Mouse (Mus musculus): ENCODE measurements at regions not wholly inside any gene's neighbourhood (a gene's known extent, or its start where the extent isn't known, plus 50 kb on each side); places are given as distances from the start of the nearest gene placed in this dataset.

DNA sequence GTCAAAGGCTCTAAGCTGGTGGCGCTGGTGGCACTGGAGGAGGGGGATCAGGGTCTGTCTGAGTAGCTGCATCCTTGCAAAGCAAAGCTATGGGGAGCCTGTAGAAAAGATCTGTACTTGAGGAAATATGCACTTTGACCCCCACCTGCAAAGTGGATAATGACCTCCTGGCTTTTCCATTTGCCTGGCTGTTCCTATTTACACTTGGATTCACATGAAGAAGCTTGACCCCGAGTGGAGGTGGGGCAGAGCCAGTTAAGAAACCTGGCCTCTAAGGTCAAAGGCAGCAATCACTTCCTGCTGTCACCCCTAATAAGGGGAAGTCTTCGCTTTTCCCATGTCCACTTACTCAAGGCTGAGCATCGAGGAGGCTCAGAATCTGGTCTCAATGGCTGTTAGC, 145.7 kb upstream of the Fam19a5 start:
- 56% methylated on average over 4 of the region's 4 CpGs for WGBS (ENCODE audit: insufficient replicate concordance)
- H3K9me3 ChIP-seq (replicated peaks), result peaks cover 16% of the 10 kb centered on the region
- no peak overlapping the region for H3K4me2 ChIP-seq
- no peak overlapping the region for H3K9ac ChIP-seq
- H3K27me3 ChIP-seq (replicated peaks), result no peaks in the 10 kb centered on the region
- H3K4me3 ChIP-seq, result no peak overlapping the region
- no peaks in the 10 kb centered on the region for H3K36me3 ChIP-seq
- no peak for ATAC-seq
- H3K4me1 ChIP-seq, result no peaks in the 10 kb centered on the region
- no peak overlapping the region for H3K27ac ChIP-seq

DNA sequence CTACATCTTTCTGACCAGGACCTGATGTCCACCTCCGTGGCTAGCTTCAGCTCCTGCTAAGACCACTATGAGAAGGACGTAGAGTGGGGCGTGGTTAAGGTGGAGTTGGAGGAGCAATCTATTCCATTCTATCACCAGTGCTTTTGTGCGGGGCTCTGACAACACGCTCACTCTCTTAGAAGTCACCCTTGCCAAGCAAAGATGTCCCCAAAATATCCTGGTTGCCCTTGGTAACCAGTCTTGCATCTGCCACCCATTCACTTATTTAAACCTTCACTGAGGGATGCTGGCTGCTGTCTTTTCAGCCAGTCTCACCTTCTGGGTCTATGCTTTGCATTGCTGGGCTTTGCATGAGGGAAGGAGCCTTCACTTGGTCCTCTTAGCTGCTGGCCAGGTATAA, 138.4 kb upstream of the Fam19a5 start:
- H3K4me1 ChIP-seq, result no peaks in the 10 kb centered on the region
- no peak overlapping the region for H3K9ac ChIP-seq
- WGBS (ENCODE audit: insufficient replicate concordance), result 65% methylated on average over 5 of the region's 5 CpGs
- no peak for ATAC-seq
- no peaks in the 10 kb centered on the region for H3K36me3 ChIP-seq
- H3K4me3 ChIP-seq, result no peak overlapping the region
- H3K4me2 ChIP-seq, result no peak overlapping the region
- no peak overlapping the region for H3K27ac ChIP-seq
- H3K9me3 ChIP-seq (replicated peaks), result peaks cover 15% of the 10 kb centered on the region; the same call in 1 of the 2 replicates
- H3K27me3 ChIP-seq (replicated peaks), result no peaks in the 10 kb centered on the region

DNA sequence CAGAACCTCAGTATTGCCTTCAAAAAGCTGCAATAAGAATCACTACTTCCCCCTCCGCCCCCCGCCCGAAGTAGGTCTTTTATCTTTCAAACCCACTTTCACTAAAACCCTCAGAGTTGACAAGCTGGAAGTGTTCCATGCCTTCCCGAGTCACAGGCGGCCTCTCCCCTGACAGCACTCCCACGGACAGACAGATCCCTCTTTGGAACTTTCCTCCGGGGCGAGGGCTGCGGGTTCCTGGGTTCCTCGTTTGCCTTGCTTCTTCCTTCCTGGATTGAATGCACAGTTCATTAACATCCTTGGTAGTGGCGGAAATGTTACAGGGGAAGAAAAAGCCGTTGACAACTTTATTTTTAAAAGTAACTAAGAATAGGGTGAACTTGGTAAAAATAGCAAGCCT, 132.1 kb upstream of the Fam19a5 start:
- Histone ChIP-seq H3K27me3 (replicated peaks) (no peaks in the 10 kb centered on the region), H3K9ac (no peak overlapping the region), H3K27ac (no peak overlapping the region), H3K4me3 (no peak overlapping the region), H3K9me3 (replicated peaks) (0 out of 2 replicates have a peak, but pooled peaks cover 6% of the 10 kb centered on the region), H3K4me1 (no peaks in the 10 kb centered on the region), H3K36me3 (no peaks in the 10 kb centered on the region), H3K4me2 (no peak overlapping the region)
- no peak for ATAC-seq
- 54% methylated on average over 12 of the region's 12 CpGs for WGBS (ENCODE audit: insufficient replicate concordance)

DNA sequence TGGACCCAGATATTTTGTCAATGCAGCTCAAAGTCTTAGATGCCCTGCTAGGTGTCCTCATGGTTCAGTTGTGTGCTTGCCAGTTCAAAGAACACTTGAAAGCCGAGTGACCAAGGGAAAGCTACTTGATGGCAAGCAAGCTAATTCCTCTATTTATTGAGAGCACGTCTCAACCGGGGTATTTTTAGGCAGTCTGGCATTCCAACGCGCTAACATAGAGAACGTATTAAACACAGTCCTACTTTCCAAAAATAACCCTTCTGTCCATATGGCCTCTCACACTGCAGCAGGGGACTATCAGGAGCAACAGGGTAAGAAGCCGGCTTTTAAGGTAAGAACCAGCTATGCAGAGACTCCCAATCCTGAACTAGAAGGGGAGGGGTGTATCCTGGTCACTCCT, 128.1 kb upstream of the Fam19a5 start:
- no peaks in the 10 kb centered on the region for H3K27me3 ChIP-seq (replicated peaks)
- no peak overlapping the region for H3K4me3 ChIP-seq
- no peaks in the 10 kb centered on the region for H3K36me3 ChIP-seq
- no peak overlapping the region for H3K27ac ChIP-seq
- 74% methylated on average over 7 of the region's 7 CpGs for WGBS (ENCODE audit: insufficient replicate concordance)
- H3K9ac ChIP-seq, result no peak overlapping the region
- ATAC-seq, result no peak
- 0 out of 2 replicates have a peak, but pooled peaks cover 7% of the 10 kb centered on the region for H3K9me3 ChIP-seq (replicated peaks)
- H3K4me1 ChIP-seq, result no peaks in the 10 kb centered on the region
- H3K4me2 ChIP-seq, result no peak overlapping the region

DNA sequence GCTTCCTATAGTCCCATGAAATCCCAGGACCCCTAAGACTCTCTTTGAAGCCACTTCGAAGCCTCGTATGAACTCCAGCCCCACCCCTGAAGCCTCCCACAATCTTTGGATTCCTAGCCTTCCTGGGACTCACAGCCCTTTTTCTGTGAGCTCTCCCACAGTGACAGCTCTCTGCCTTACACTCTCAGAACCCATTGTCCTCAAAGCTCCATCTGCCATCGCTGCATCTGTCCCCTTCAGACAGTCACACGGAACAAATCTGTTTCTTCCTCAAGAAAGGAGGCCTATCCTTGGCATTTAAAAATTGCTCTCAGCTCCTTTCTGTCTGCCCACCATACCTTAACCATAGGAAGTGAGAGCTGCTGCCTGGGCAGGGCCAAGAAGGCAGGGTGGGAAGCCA, 122.4 kb upstream of the Fam19a5 start:
- no peak overlapping the region for H3K4me2 ChIP-seq
- no peaks in the 10 kb centered on the region for H3K36me3 ChIP-seq
- H3K27me3 ChIP-seq (replicated peaks), result no peaks in the 10 kb centered on the region
- no peaks in the 10 kb centered on the region for H3K4me1 ChIP-seq
- WGBS (ENCODE audit: insufficient replicate concordance), result 72% methylated on average over 4 of the region's 4 CpGs
- peaks cover 19% of the 10 kb centered on the region; the same call in 1 of the 2 replicates for H3K9me3 ChIP-seq (replicated peaks)
- H3K27ac ChIP-seq, result no peak overlapping the region
- H3K9ac ChIP-seq, result no peak overlapping the region
- no peak overlapping the region for H3K4me3 ChIP-seq
- no peak for ATAC-seq

DNA sequence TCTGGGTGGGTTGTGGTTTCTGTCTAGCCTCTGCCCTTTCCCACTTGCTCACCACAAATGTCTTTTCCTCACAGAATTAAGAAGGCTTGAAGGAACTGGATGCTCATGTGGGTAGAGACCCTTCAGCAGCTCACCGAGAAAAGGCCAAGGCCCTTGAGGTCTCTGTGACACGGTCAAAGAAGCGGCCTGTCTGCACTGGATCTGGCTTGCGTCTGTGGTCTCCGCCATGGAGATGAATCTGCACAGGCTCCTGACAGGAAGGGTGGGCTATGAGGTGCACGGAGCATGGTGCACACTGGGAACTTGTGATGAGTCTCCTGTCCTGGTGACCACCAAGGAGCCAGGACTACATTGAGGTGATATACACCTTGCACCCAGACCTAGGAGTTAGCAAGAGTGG, 110.8 kb upstream of the Fam19a5 start:
- Histone ChIP-seq H3K4me3 (no peak overlapping the region), H3K27me3 (replicated peaks) (no peaks in the 10 kb centered on the region), H3K27ac (no peak overlapping the region), H3K4me2 (no peak overlapping the region), H3K9me3 (replicated peaks) (0 out of 2 replicates have a peak, but pooled peaks cover 5% of the 10 kb centered on the region), H3K4me1 (no peaks in the 10 kb centered on the region), H3K9ac (no peak overlapping the region), H3K36me3 (no peaks in the 10 kb centered on the region)
- ATAC-seq, result no peak
- 80% methylated on average over 6 of the region's 6 CpGs for WGBS (ENCODE audit: insufficient replicate concordance)

DNA sequence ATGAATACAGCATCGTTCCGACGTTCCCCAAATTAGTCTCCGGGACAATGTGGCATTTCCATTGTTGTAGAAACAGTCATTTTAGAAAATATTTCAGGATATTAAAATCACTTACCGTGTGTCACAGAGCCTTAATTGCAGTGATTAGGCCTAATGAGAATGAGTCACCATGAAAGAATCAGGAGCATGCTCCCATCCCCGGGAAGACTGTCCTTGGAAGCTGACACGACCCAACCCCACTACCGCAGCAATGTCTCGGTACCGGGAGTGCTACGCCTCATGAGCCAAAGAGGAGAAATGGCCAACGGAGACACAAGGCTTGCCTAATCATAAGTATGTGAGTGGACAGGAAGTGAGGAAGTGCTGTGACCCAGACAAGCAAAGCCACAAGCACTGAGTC, 110.2 kb upstream of the Fam19a5 start:
- WGBS (ENCODE audit: insufficient replicate concordance), result 81% methylated on average over 12 of the region's 12 CpGs
- Histone ChIP-seq H3K9ac (no peak overlapping the region), H3K27ac (no peak overlapping the region), H3K4me2 (no peak overlapping the region), H3K9me3 (replicated peaks) (0 out of 2 replicates have a peak, but pooled peaks cover 5% of the 10 kb centered on the region), H3K4me1 (no peaks in the 10 kb centered on the region), H3K4me3 (no peak overlapping the region), H3K27me3 (replicated peaks) (no peaks in the 10 kb centered on the region), H3K36me3 (no peaks in the 10 kb centered on the region)
- no peak for ATAC-seq

DNA sequence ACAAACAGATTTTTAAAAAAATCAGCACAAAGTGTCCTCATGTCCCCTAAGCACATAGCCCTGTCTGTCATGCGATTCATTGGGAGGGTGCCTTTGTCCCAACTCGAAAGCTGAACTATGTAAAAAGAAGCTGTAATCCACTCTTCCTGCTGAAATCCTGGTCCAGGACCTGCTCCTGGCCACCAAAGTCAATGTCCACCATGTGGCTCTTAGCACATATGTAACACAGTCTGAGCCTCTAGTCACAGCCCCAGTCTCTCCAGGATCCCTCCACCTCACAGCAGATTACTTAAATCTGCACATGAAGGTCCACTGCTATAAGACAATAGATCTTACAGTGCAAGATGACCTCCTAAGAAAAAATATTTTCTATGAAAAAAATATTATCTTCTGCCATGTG, 108.5 kb upstream of the Fam19a5 start:
- H3K9me3 ChIP-seq (replicated peaks), result 0 out of 2 replicates have a peak, but pooled peaks cover 6% of the 10 kb centered on the region
- H3K27ac ChIP-seq, result no peak overlapping the region
- WGBS (ENCODE audit: insufficient replicate concordance), result 71% methylated on average over 2 of the region's 2 CpGs
- no peaks in the 10 kb centered on the region for H3K4me1 ChIP-seq
- ATAC-seq, result no peak
- H3K4me2 ChIP-seq, result no peak overlapping the region
- H3K36me3 ChIP-seq, result no peaks in the 10 kb centered on the region
- no peak overlapping the region for H3K9ac ChIP-seq
- no peak overlapping the region for H3K4me3 ChIP-seq
- H3K27me3 ChIP-seq (replicated peaks), result no peaks in the 10 kb centered on the region

DNA sequence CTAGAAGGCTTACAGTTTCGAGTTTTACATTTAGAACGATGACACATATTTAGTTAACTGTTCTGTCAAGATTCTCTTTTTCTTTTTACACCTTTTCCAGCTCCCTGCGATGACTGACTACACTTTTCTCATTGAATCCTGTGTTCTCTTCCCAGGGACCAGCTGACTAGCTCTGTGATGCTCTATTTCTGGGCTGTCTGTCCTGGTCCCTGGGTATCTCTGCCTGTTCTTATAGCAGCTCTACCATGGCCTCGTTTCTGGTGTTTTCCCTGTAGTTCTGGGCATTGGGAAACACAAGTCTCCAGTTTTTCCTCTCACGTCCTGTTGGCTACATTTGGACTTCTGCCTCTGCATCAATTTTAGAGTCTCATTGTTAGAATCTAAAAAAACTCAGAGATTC, 106.5 kb upstream of the Fam19a5 start:
- H3K4me2 ChIP-seq, result no peak overlapping the region
- WGBS (ENCODE audit: insufficient replicate concordance), result 55% methylated on average over 5 of the region's 5 CpGs
- ATAC-seq, result no peak
- peaks cover 12% of the 10 kb centered on the region; the same call in 1 of the 2 replicates for H3K9me3 ChIP-seq (replicated peaks)
- no peak overlapping the region for H3K4me3 ChIP-seq
- no peak overlapping the region for H3K27ac ChIP-seq
- no peaks in the 10 kb centered on the region for H3K4me1 ChIP-seq
- H3K27me3 ChIP-seq (replicated peaks), result no peaks in the 10 kb centered on the region
- H3K36me3 ChIP-seq, result no peaks in the 10 kb centered on the region
- H3K9ac ChIP-seq, result no peak overlapping the region

DNA sequence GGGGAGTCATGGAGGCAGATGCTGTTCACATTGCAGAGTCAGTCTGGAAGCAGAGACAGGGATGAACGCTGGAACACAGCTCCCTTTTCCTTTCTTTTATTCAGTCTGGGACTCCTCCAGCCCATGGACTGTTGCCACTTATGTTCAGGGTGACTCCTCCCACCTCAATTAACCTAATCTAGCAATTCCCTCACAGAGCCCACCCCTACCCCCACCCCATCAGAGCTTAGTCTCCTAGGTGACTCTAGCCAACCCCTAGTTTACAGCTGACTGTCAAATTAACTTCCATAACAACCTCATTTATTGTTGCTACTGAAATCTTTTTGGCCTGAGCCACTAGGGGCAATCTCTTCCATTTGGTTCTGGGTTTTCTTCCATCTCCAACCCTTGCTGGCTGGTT, 85.2 kb upstream of the Fam19a5 start:
- no peak overlapping the region for H3K9ac ChIP-seq
- ATAC-seq, result no peak
- no peak overlapping the region for H3K27ac ChIP-seq
- H3K9me3 ChIP-seq (replicated peaks), result no peaks in the 10 kb centered on the region
- no peaks in the 10 kb centered on the region for H3K36me3 ChIP-seq
- 44% methylated on average over 1 of the region's 1 CpGs for WGBS (ENCODE audit: insufficient replicate concordance)
- H3K27me3 ChIP-seq (replicated peaks), result no peaks in the 10 kb centered on the region
- no peaks in the 10 kb centered on the region for H3K4me1 ChIP-seq
- no peak overlapping the region for H3K4me3 ChIP-seq
- no peak overlapping the region for H3K4me2 ChIP-seq

DNA sequence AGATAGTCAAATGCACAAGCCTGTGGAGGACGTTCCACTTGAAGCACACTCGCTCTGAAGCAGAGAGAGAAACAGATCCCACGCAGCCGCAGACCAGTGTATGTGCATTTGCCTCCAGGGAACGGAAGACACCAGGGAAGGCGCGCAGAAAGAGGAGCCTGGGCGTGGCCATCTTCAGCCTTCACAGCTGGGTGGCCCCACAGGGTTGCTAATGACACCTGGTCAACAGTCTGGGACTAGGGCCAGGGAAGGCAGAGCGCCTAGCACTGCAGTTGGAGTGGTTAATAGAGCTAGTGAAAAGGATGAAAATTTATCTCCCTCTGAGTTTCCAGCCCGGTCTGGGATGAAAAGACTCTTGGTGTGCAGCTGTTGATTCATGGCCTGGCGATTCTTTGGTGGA, 67.9 kb upstream of the Fam19a5 start:
- no peak overlapping the region for H3K4me3 ChIP-seq
- H3K9ac ChIP-seq, result no peak overlapping the region
- no peak for ATAC-seq
- H3K27me3 ChIP-seq (replicated peaks), result no peaks in the 10 kb centered on the region
- H3K4me1 ChIP-seq, result no peaks in the 10 kb centered on the region
- H3K9me3 ChIP-seq (replicated peaks), result no peaks in the 10 kb centered on the region
- no peaks in the 10 kb centered on the region for H3K36me3 ChIP-seq
- H3K4me2 ChIP-seq, result no peak overlapping the region
- no peak overlapping the region for H3K27ac ChIP-seq
- 40% methylated on average over 11 of the region's 11 CpGs for WGBS (ENCODE audit: insufficient replicate concordance)

DNA sequence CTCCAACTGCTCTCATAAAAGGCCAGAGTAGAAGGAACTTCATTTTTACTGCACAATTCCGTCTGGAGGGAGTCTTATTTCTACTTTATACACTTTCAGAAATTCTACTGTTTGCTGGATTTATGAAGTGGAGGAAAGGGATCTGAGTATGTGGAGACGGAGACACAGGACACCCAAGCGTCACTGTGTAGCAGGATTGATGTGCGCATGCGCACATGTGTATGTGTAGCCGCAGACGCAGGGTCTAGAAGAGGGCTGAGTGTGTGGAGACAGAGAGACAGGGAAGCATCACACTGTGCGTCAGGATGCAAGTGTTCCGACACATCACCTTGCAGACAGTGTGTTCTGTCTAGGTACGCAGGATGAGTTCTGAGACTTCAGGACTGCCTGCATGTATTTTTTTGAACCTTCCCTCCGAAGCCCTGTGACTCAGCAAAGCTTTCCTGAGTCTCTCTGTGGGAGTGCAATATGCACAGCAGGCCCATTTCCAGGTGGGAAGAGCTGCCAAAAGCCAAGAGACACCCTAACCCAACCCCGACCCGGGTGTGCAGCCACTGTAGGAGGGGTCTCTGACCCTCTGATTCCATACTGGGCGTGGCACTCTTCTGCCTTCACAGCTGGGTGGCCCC, 67.1 kb upstream of the Fam19a5 start:
- WGBS (ENCODE audit: insufficient replicate concordance), result 67% methylated on average over 14 of the region's 14 CpGs
- no peak for ATAC-seq
- H3K27ac ChIP-seq, result no peak overlapping the region
- H3K4me1 ChIP-seq, result no peaks in the 10 kb centered on the region
- no peak overlapping the region for H3K4me2 ChIP-seq
- H3K4me3 ChIP-seq, result no peak overlapping the region
- no peaks in the 10 kb centered on the region for H3K27me3 ChIP-seq (replicated peaks)
- no peaks in the 10 kb centered on the region for H3K9me3 ChIP-seq (replicated peaks)
- H3K9ac ChIP-seq, result no peak overlapping the region
- H3K36me3 ChIP-seq, result no peaks in the 10 kb centered on the region

DNA sequence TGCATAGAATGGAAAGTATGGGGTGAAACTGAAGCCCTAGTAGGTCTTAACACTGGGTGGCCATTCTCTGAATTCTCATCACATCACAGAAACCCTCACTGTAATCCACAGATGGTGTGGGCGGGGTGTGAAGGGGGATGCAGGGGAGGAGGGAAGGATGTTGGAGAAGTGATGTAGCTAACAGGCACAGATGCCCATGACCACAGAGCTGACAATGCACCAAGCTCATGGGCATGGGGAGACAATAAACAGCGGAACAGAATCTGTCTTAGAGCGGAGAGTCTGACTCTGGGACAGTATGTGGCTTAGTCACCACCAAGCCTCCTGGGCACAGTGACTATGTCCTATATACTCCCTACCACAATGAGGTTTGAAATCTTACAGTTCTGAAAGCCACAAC, 63.3 kb upstream of the Fam19a5 start:
- no peak for ATAC-seq
- no peaks in the 10 kb centered on the region for H3K27me3 ChIP-seq (replicated peaks)
- WGBS (ENCODE audit: insufficient replicate concordance), result 60% methylated on average over 3 of the region's 3 CpGs

More for the DNA sequence above, 63.3 kb upstream of the Fam19a5 start:
- H3K9ac ChIP-seq, result no peak overlapping the region
- H3K4me3 ChIP-seq, result no peak overlapping the region
- no peaks in the 10 kb centered on the region for H3K4me1 ChIP-seq
- H3K27ac ChIP-seq, result no peak overlapping the region
- H3K36me3 ChIP-seq, result no peaks in the 10 kb centered on the region
- peaks cover 4% of the 10 kb centered on the region; the same call in 1 of the 2 replicates for H3K9me3 ChIP-seq (replicated peaks)
- H3K4me2 ChIP-seq, result no peak overlapping the region
